Mouse (Mus musculus) cortical plate, adult 2 months (tissue): ENCODE results near the gene Il18bp.

Source experiments
- CTCF ChIP-seq: fragments of 200-500 bp; IDR thresholded peaks from 2 replicates; pipeline ENCODE4 v1.5.1; 2011; ENCODE audit warnings: mild to moderate bottlenecking, control low read depth, low read length; ENCODE audit not compliant: insufficient read depth; ENCODE audit errors: extremely low read depth
- POLR2A ChIP-seq: fragments of 200-500 bp; IDR thresholded peaks from 2 replicates; pipeline ENCODE4 v1.6.1; 2011; ENCODE audit warnings: mild to moderate bottlenecking, low read length, control low read depth; ENCODE audit not compliant: insufficient read depth; ENCODE audit errors: extremely low read depth

DNA sequence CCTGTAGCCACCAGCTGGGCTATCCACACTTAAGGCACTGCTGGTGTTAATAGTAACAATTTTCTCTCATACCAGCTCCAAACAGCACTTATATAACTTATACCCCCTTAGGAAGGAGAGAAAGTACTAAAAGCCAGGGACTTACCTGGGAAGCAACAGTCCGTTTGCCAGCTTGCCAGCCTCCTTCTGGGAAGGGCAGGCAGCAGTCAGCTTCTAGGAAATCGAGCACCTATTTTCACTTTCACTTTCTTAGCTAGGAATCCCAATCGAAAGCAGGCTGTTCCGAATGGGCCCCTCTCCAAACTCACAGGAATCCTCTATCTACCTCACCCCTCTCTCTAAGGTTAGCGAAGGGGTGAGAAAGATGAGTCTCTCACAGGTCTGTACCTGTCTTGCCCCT is 1.0 kb downstream of the Il18bp start:
- TF ChIP-seq POLR2A (no peak), CTCF (no peak)
